Mouse (Mus musculus): ENCODE results near the gene Naaa. TPM values are rescaled to one million over a fixed set of nuclear protein-coding genes. Genes with fewer than 3 reads are reported as not detected.

Naaa gene
- 5.3 and 5.8 TPM in 2 replicates for polyA plus RNA-seq (2015; fragmentation: Nextera tagmentation; extraction: Ambion mirVana)

GRCm38 (mm10) chr5:92277437-92278394 lies at the start of gene Naaa:
Gene Naaa, minus strand, starts transcription at chr5:92278170.
- 2% methylated on average over 54 of the region's 54 CpGs for WGBS (ENCODE audit: insufficient replicate concordance)
- Histone ChIP-seq H3K9me3 (replicated peaks) (no peaks in the 10 kb centered on the region), H3K27ac (replicated peaks) (peak within 1 kb of the TSS; percentile 48; the same call in 1 of the 2 replicates), H3K27me3 (peaks cover 41% of the 10 kb centered on the region), H3K4me1 (replicated peaks) (peaks cover 33% of the 10 kb centered on the region), H3K36me3 (replicated peaks) (no peaks in the 10 kb centered on the region), H3K4me3 (replicated peaks) (peak within 1 kb of the TSS; percentile 71), H3K9ac (peak within 1 kb of the TSS; percentile 46; the same call in 1 of the 2 replicates), H3K4me2 (peak within 1 kb of the TSS; percentile 90)
- ATAC-seq (ENCODE audit: insufficient read depth) = peak; percentile 86

- Histone ChIP-seq H3K4me1 (replicated peaks) (peaks cover 6% of the 10 kb centered on the region; the same call in 1 of the 2 replicates), H3K4me3 (replicated peaks) (no peak overlapping the region), H3K9ac (no peak overlapping the region), H3K27me3 (peaks cover 6% of the 10 kb centered on the region; the same call in 1 of the 2 replicates), H3K4me2 (no peak overlapping the region), H3K36me3 (replicated peaks) (no peaks in the 10 kb centered on the region), H3K9me3 (replicated peaks) (no peaks in the 10 kb centered on the region), H3K27ac (replicated peaks) (no peak overlapping the region)
- ATAC-seq (ENCODE audit: insufficient read depth) = no peak
- 16% methylated on average over 6 of the region's 6 CpGs for WGBS (ENCODE audit: insufficient replicate concordance)
These were observed 49.4 kb upstream of the Naaa start for GRCm38 (mm10) chr5:92327367-92327766.

DNA sequence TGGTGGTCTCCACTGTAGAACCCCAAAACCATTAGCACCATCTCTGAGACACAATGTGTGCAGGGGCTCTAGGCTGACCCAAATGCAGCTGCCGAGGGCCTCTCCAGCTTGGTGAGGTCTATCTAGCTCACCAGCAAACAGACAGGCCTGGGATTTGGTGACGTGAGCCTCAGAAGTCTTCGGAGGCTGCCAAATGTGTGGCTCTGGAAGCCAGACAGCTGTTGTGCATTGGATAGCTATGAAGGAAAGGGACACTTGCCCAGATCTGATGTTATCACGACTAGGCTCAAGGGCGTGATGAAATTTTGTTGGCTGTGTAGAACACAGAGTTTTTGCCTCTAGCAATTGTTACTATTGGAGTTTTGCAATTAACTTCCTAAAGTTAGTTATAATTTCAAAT lies 45.3 kb upstream of the Naaa start:
- Histone ChIP-seq H3K9ac (no peak overlapping the region), H3K36me3 (replicated peaks) (no peaks in the 10 kb centered on the region), H3K4me3 (replicated peaks) (no peak overlapping the region), H3K4me2 (no peak overlapping the region), H3K4me1 (replicated peaks) (peaks cover 7% of the 10 kb centered on the region), H3K9me3 (replicated peaks) (no peaks in the 10 kb centered on the region), H3K27me3 (peaks cover 6% of the 10 kb centered on the region; the same call in 1 of the 2 replicates), H3K27ac (replicated peaks) (no peak overlapping the region)
- no peak for ATAC-seq (ENCODE audit: insufficient read depth)
- 58% methylated on average over 5 of the region's 5 CpGs for WGBS (ENCODE audit: insufficient replicate concordance)

DNA sequence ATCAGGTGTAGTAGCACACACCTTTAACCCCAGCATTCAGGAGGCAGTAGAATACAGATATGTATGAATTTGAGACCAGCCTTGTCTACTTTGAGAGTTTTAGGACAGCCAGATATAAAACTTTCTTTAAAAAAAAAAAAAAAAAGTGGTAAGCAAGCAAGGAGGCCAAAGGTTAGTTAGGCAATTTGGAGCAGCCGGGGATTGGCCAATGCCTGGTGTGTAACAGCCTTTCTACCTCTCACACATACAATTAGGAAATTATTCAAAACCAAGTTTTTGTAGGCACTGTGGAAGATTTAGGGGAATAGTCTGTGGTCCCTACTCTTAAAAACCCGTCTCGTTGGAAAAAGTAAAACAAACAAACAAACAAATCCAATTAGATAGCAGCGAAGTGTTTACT lies 44.6 kb upstream of the Naaa start:
- Histone ChIP-seq H3K4me2 (no peak overlapping the region), H3K9ac (no peak overlapping the region), H3K4me1 (replicated peaks) (peaks cover 14% of the 10 kb centered on the region), H3K27me3 (peaks cover 6% of the 10 kb centered on the region; the same call in 1 of the 2 replicates), H3K9me3 (replicated peaks) (no peaks in the 10 kb centered on the region), H3K36me3 (replicated peaks) (no peaks in the 10 kb centered on the region), H3K27ac (replicated peaks) (no peak overlapping the region), H3K4me3 (replicated peaks) (no peak overlapping the region)
- ATAC-seq (ENCODE audit: insufficient read depth) = no peak
- WGBS (ENCODE audit: insufficient replicate concordance) = 61% methylated on average over 4 of the region's 4 CpGs

DNA sequence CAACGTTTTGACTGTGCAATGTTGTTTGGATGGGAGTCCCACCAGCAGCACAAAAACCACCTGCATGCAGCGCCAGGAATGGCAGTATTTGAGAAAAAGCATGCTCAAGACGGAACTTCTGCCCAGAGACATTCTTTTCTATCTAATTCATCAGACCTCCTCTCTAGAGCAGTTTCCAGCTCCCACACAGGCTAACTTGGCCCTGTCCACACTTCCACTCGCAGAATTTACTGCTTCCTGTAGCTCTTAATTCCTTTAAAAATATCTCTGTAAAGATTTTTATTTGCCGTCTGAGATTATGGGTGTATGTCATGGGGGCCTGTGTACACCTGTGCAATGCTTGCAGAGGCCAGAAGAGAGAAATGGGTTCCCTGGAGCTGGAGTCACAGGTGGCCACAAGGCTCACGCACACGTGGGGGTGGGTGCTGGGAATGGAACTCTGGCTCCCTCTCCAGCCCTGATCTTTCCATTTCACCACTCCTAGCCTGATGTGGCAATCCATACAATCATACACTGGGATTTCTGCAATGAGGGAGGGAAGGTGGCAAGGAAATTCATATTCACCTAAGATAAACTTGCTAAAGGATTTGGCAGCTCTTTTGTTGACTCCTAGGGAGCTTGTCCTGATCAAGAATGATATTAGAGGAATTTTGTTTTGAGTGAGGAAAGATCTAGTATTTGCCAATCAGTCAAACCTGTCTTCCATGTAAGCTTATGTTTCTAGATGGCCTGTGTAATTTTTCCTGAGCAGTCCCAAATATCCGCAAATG lies 43.8 kb upstream of the Naaa start:
- Histone ChIP-seq H3K9ac (no peak overlapping the region), H3K4me1 (replicated peaks) (peaks cover 14% of the 10 kb centered on the region), H3K27ac (replicated peaks) (no peak overlapping the region), H3K27me3 (peaks cover 3% of the 10 kb centered on the region; the same call in 1 of the 2 replicates), H3K36me3 (replicated peaks) (no peaks in the 10 kb centered on the region), H3K4me3 (replicated peaks) (no peak overlapping the region), H3K9me3 (replicated peaks) (no peaks in the 10 kb centered on the region), H3K4me2 (no peak overlapping the region)
- 53% methylated on average over 8 of the region's 8 CpGs for WGBS (ENCODE audit: insufficient replicate concordance)
- no peak for ATAC-seq (ENCODE audit: insufficient read depth)

- Histone ChIP-seq H3K4me3 (replicated peaks) (no peak overlapping the region), H3K4me1 (replicated peaks) (peaks cover 22% of the 10 kb centered on the region), H3K9ac (no peak overlapping the region), H3K9me3 (replicated peaks) (no peaks in the 10 kb centered on the region), H3K36me3 (replicated peaks) (no peaks in the 10 kb centered on the region), H3K27me3 (no peaks in the 10 kb centered on the region), H3K4me2 (no peak overlapping the region), H3K27ac (replicated peaks) (no peak overlapping the region)
- 75% methylated on average over 14 of the region's 14 CpGs for WGBS (ENCODE audit: insufficient replicate concordance)
- no peak for ATAC-seq (ENCODE audit: insufficient read depth)
These were observed 40.6 kb upstream of the Naaa start for GRCm38 (mm10) chr5:92318596-92318995.

DNA sequence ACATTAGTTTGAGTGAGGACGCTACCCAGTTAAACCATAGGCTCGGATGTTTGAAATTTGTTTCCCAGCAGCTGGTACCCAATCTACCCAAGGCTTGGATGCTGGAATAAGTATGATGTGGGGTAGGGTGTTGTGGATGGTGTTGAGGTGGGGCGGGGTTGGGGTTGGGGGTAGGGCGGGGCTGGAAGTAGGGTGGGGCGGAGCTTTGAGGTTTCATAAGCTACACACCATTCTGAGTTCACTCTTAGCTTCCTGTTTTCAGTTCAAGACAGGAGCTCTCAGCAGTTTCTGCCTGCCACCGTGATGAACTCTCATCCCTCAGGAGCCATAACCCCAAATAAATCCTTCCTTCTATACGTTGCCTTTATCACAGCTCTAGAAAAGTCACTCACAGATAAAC lies 40.1 kb upstream of the Naaa start:
- no peak for ATAC-seq (ENCODE audit: insufficient read depth)
- Histone ChIP-seq H3K9ac (no peak overlapping the region), H3K27me3 (no peaks in the 10 kb centered on the region), H3K4me1 (replicated peaks) (peaks cover 20% of the 10 kb centered on the region), H3K4me3 (replicated peaks) (no peak overlapping the region), H3K9me3 (replicated peaks) (no peaks in the 10 kb centered on the region), H3K36me3 (replicated peaks) (no peaks in the 10 kb centered on the region), H3K4me2 (no peak overlapping the region), H3K27ac (replicated peaks) (no peak overlapping the region)
- 42% methylated on average over 7 of the region's 7 CpGs for WGBS (ENCODE audit: insufficient replicate concordance)

- no peak overlapping the region for H3K27ac ChIP-seq (replicated peaks)
- no peak overlapping the region for H3K4me2 ChIP-seq
- H3K36me3 ChIP-seq (replicated peaks) = no peaks in the 10 kb centered on the region
- no peaks in the 10 kb centered on the region for H3K27me3 ChIP-seq
- no peaks in the 10 kb centered on the region for H3K9me3 ChIP-seq (replicated peaks)
- H3K4me3 ChIP-seq (replicated peaks) = no peak overlapping the region
- ATAC-seq (ENCODE audit: insufficient read depth) = no peak
- no peak overlapping the region for H3K9ac ChIP-seq
- 13% methylated on average over 7 of the region's 7 CpGs for WGBS (ENCODE audit: insufficient replicate concordance)
- peaks cover 39% of the 10 kb centered on the region for H3K4me1 ChIP-seq (replicated peaks)
These were observed 35.8 kb upstream of the Naaa start for GRCm38 (mm10) chr5:92313776-92314175.

DNA sequence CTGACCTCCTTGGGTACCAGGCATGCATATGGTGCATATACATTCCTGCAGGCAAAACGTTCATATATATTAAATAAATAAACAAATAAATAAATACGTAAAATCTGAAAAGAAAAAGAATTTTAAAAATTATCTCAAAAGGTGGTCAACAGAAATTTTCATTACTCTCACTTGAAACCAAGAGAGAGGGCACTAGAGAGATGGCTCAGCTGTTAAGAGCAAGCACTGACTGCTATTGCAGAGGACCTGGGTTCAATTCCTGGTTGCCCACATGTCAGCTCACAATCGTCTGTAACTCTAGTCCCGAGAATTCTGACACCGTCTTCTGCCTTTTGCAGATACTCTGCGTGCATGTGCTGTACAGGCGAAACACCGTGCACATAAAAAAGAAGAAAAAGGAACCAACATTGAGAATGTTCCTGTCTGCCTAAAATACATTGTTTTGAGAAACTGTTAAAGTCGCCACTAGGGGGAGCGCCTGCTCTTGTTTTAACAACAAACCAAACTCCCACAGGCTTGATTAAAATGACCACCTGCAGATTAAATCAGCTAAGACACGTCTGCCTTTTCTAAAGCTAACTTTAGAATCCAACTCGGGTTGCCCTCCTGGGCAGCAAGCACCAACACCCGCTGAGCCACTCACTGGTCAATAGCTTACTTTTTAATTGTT lies 34.2 kb upstream of the Naaa start:
- Histone ChIP-seq H3K9me3 (replicated peaks) (no peaks in the 10 kb centered on the region), H3K27ac (replicated peaks) (no peak overlapping the region), H3K36me3 (replicated peaks) (no peaks in the 10 kb centered on the region), H3K4me2 (peak overlapping the region; percentile 17; the same call in 1 of the 2 replicates), H3K27me3 (no peaks in the 10 kb centered on the region), H3K9ac (no peak overlapping the region), H3K4me1 (replicated peaks) (peaks cover 40% of the 10 kb centered on the region), H3K4me3 (replicated peaks) (no peak overlapping the region)
- WGBS (ENCODE audit: insufficient replicate concordance) = 13% methylated on average over 13 of the region's 13 CpGs
- no peak for ATAC-seq (ENCODE audit: insufficient read depth)

DNA sequence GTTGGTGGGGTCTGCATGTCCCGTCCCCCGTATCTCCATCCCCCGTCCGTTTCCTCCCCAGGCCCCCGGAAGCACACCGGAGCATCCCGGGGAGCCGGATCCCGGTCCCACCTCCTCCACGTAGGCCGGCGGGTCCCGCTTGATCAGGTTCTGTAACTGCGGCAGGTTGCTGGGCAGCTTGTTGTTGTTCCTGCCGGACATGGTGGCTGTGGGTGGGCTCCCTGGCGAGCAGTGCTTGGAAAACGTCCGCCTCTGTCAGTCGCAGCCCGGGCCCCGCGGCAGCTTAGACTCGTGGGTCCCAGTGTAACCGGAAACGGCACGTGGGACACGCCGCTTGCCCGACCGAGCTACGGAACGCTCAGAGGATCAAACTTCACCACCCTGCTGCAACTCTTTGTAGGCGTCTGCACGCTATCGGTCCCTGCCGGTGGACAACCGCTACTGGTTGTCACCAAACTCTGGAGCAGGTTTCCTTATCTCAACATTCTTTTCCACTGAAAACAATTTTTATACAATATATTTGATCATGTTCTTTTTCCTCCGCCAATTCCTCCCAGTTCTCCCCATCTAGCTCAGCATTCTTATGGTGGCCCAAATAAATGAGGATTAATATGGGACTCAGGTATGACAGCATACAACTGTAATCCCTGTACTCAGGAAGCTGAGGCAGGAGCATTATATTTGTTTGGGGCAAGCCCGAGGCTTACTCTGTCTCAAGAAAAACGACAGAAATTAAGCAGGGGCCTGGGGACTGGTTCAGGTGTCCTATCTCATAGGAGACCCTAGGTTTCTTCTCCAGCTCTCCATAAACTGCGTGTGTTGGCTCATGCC lies 31.9 kb upstream of the Naaa start, which contains the start of gene Sdad1:
Gene Sdad1 (minus strand): TSS at position 799 of the 831 bp plus-strand sequence.
- Histone ChIP-seq H3K36me3 (replicated peaks) (peaks cover 15% of the 10 kb centered on the region), H3K27me3 (no peaks in the 10 kb centered on the region), H3K4me3 (replicated peaks) (peak within 1 kb of the TSS; percentile 75), H3K4me2 (peak within 1 kb of the TSS; percentile 87), H3K4me1 (replicated peaks) (peaks cover 39% of the 10 kb centered on the region), H3K9ac (peak within 1 kb of the TSS; percentile 63), H3K9me3 (replicated peaks) (no peaks in the 10 kb centered on the region), H3K27ac (replicated peaks) (peak within 1 kb of the TSS; percentile 33)
- 2% methylated on average over 41 of the region's 41 CpGs for WGBS (ENCODE audit: insufficient replicate concordance)
- ATAC-seq (ENCODE audit: insufficient read depth) = peak; percentile 86
